Mouse (Mus musculus): Measurements from ENCODE around the gene Heg1. TPM values are rescaled to one million over a fixed set of nuclear protein-coding genes. Genes with fewer than 3 reads are reported as not detected.

Gene Heg1
- polyA plus RNA-seq, 1 experiment = 28.4 TPM

DNA sequence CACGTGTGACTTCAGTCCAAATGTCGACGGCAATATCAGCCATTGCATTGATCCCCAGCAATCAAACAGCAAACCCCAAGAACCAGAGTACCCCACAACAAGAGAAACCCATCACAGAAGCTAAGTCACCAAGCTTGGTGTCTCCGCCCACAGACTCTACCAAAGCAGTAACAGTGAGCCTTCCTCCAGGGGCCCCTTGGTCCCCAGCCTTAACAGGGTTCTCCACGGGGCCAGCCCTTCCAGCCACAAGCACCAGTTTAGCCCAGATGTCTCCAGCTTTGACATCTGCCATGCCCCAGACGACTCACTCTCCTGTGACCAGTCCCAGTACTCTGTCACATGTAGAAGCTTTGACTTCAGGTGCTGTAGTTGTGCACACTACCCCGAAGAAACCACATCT lies 42.7 kb downstream of the Heg1 start:
- 90% methylated on average over 7 of the region's 7 CpGs for WGBS
- no peaks in the 10 kb centered on the region for H3K36me3 ChIP-seq (ENCODE audit: control insufficient read depth, insufficient read depth, low read length)

DNA sequence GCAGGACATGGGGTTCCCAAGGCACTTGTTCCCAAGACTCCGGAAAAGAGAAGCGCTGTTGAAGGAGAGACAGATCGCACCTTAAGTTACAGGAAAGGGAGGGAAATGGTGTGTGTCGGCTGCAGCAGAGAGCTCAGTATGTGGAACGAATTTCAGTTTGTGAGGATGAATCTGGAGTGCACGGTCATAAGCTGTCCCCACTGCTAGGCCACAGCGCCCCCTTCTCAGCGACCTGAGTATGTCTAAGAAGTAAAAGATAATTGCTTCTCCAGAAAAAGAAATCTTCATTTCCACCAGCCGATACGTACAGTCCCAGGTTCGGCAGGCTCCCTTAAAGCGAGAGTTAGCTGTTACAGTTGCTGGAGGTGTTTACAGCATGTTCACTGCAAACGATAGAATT lies 44.3 kb downstream of the Heg1 start:
- TF ChIP-seq POLR2A (IDR thresholded peaks at IDR 0.05; ENCODE audit: low read depth, low read length) = no peak
- 0 out of 2 replicates have a peak, but pooled peaks have one; percentile 19 for TF ChIP-seq CTCF (conservative IDR thresholded peaks at IDR 0.05; ENCODE audit: insufficient read depth, insufficient read length, low read depth, low read length)
- Histone ChIP-seq H3K27me3 (replicated peaks; ENCODE audit: control insufficient read depth, insufficient read depth, low read length) (no peaks in the 10 kb centered on the region), H3K27ac (ENCODE audit: insufficient read depth, low read depth, low read length) (no peak overlapping the region), H3K4me3 (ENCODE audit: insufficient read depth, low read depth, low read length) (no peak overlapping the region), H3K36me3 (ENCODE audit: control insufficient read depth, insufficient read depth, low read length) (no peaks in the 10 kb centered on the region), H3K4me1 (ENCODE audit: control insufficient read depth, insufficient read depth, low read length) (no peaks in the 10 kb centered on the region)
- no peak for DNase-seq
- 50% methylated on average over 13 of the region's 13 CpGs for WGBS

More for the DNA sequence above, 42.7 kb downstream of the Heg1 start:
- H3K27ac ChIP-seq (ENCODE audit: insufficient read depth, low read depth, low read length) = no peak overlapping the region
- H3K4me1 ChIP-seq (ENCODE audit: control insufficient read depth, insufficient read depth, low read length) = no peaks in the 10 kb centered on the region
- DNase-seq = no peak
- no peaks in the 10 kb centered on the region for H3K27me3 ChIP-seq (replicated peaks; ENCODE audit: control insufficient read depth, insufficient read depth, low read length)
- no peak for TF ChIP-seq CTCF (conservative IDR thresholded peaks at IDR 0.05; ENCODE audit: insufficient read depth, insufficient read length, low read depth, low read length)
- TF ChIP-seq POLR2A (IDR thresholded peaks at IDR 0.05; ENCODE audit: low read depth, low read length) = no peak
- H3K4me3 ChIP-seq (ENCODE audit: insufficient read depth, low read depth, low read length) = no peak overlapping the region

DNA sequence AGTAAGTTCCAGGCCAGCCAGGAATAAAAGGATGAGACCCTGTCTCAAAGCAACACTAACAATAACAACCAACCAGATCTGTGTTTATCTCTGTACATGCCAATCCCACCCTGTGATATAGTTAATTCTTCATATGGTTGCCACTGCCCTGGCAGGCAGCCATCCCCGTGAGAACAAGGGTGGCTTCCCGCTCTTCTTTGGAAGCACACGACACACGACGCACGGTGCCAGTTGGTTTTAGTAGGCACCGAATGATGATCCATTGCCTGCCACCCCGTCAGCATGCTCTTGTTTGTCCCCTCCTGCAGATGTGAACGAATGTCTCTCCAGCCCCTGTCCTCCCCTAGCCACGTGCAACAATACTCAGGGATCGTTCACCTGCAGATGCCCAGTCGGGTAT lies 47.1 kb downstream of the Heg1 start:
- TF ChIP-seq POLR2A (IDR thresholded peaks at IDR 0.05; ENCODE audit: low read depth, low read length) = no peak
- TF ChIP-seq CTCF (conservative IDR thresholded peaks at IDR 0.05; ENCODE audit: insufficient read depth, insufficient read length, low read depth, low read length) = no peak
- 88% methylated on average over 12 of the region's 12 CpGs for WGBS
- DNase-seq = no peak
- no peaks in the 10 kb centered on the region for H3K4me1 ChIP-seq (ENCODE audit: control insufficient read depth, insufficient read depth, low read length)
- no peak overlapping the region for H3K27ac ChIP-seq (ENCODE audit: insufficient read depth, low read depth, low read length)
- H3K36me3 ChIP-seq (ENCODE audit: control insufficient read depth, insufficient read depth, low read length) = no peaks in the 10 kb centered on the region
- no peak overlapping the region for H3K4me3 ChIP-seq (ENCODE audit: insufficient read depth, low read depth, low read length)
- no peaks in the 10 kb centered on the region for H3K27me3 ChIP-seq (replicated peaks; ENCODE audit: control insufficient read depth, insufficient read depth, low read length)

DNA sequence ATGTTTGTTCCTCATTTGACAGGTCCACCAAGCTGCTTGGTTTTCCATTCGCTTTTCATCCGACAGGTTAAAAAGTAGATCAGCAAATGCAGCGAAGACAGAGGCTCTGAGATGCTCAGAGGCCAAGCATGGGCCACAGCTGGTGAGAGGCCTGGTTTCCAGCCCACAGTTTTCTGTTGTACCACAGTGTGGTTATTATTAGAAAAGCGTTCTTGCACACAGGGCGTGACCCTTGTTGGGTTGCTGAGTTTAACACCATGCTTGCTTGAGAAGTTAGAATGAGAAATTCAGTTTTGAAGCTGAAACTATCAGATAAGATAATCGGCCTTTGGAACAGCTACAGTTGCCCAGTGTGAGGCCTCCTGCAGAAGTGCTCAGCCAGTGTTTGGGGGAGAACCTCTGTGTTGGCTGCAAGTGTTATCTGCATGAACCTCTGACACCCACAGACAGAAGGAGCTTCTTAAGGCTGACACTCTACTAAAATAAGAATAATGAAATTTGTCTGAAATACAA lies 48.1 kb downstream of the Heg1 start:
- H3K4me3 ChIP-seq (ENCODE audit: insufficient read depth, low read depth, low read length) = no peak overlapping the region
- no peaks in the 10 kb centered on the region for H3K36me3 ChIP-seq (ENCODE audit: control insufficient read depth, insufficient read depth, low read length)
- 79% methylated on average over 6 of the region's 6 CpGs for WGBS
- TF ChIP-seq POLR2A (IDR thresholded peaks at IDR 0.05; ENCODE audit: low read depth, low read length) (no peak), CTCF (conservative IDR thresholded peaks at IDR 0.05; ENCODE audit: insufficient read depth, insufficient read length, low read depth, low read length) (no peak)
- no peaks in the 10 kb centered on the region for H3K4me1 ChIP-seq (ENCODE audit: control insufficient read depth, insufficient read depth, low read length)
- H3K27ac ChIP-seq (ENCODE audit: insufficient read depth, low read depth, low read length) = no peak overlapping the region
- no peak for DNase-seq
- no peaks in the 10 kb centered on the region for H3K27me3 ChIP-seq (replicated peaks; ENCODE audit: control insufficient read depth, insufficient read depth, low read length)

DNA sequence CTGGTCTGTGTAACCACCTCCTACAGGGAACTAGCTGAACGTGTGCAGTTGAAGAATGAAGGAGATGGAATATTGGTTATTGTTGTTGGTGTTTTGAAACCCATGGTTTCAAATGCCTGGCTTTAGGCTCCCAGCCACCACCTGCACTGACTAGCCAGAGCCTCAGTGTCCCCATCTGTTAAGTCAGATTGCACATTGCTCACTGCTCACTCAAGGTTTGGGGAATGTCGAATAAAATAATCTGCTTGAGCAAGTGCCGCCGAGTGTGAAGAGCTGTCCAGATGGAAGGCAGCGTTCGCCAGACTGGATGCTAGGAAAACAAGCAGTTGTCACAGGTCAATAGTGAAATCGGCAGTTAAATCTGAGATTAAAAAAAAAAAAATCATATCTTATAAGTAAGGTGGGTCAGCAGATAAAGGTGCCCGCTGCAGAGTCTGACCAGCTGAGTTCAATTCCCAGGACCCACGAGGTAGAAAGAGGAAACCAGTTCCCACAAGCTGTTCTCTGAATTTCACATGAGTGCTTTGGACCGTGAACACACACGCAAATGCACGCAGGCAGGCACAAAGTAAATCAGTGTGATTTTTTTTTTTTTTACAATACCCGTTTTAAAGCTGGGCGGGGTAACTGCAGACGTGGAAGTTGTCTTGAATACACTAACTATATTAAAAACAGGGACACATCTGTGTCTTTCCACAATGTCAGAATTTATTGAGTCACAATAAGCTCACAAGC lies 48.8 kb downstream of the Heg1 start:
- 46% methylated on average over 15 of the region's 15 CpGs for WGBS
- no peaks in the 10 kb centered on the region for H3K4me1 ChIP-seq (ENCODE audit: control insufficient read depth, insufficient read depth, low read length)
- H3K27ac ChIP-seq (ENCODE audit: insufficient read depth, low read depth, low read length) = no peak overlapping the region
- TF ChIP-seq CTCF (conservative IDR thresholded peaks at IDR 0.05; ENCODE audit: insufficient read depth, insufficient read length, low read depth, low read length) = no peak
- no peak for TF ChIP-seq POLR2A (IDR thresholded peaks at IDR 0.05; ENCODE audit: low read depth, low read length)
- H3K36me3 ChIP-seq (ENCODE audit: control insufficient read depth, insufficient read depth, low read length) = no peaks in the 10 kb centered on the region
- DNase-seq = no peak
- H3K4me3 ChIP-seq (ENCODE audit: insufficient read depth, low read depth, low read length) = no peak overlapping the region
- H3K27me3 ChIP-seq (replicated peaks; ENCODE audit: control insufficient read depth, insufficient read depth, low read length) = no peaks in the 10 kb centered on the region

DNA sequence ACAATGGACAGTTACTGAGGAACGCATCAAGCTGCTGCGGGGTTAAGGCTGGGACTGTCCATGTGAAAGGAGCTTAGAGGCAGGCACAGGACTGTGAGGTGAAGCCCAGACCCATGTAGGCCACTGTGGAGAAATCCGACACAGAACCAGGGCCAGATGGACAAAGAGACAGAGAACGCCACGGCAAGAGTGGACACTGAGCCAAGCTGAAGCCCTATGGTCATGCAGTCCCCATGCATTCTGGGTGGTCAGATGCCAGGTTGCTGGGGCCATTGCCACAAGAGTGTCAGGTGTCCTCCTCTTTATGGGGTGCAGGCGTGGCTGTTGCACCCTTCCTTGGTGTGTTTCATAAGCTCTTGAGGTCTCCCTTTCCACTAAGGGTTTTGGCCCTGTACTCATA lies 49.7 kb downstream of the Heg1 start:
- TF ChIP-seq CTCF (conservative IDR thresholded peaks at IDR 0.05; ENCODE audit: insufficient read depth, insufficient read length, low read depth, low read length) = no peak
- no peak for TF ChIP-seq POLR2A (IDR thresholded peaks at IDR 0.05; ENCODE audit: low read depth, low read length)
- H3K4me1 ChIP-seq (ENCODE audit: control insufficient read depth, insufficient read depth, low read length) = no peaks in the 10 kb centered on the region; the same call in 1 of the 2 replicates
- no peak overlapping the region for H3K27ac ChIP-seq (ENCODE audit: insufficient read depth, low read depth, low read length)
- no peaks in the 10 kb centered on the region for H3K36me3 ChIP-seq (ENCODE audit: control insufficient read depth, insufficient read depth, low read length)
- no peak overlapping the region for H3K4me3 ChIP-seq (ENCODE audit: insufficient read depth, low read depth, low read length)
- WGBS = 93% methylated on average over 6 of the region's 6 CpGs
- DNase-seq = no peak
- H3K27me3 ChIP-seq (replicated peaks; ENCODE audit: control insufficient read depth, insufficient read depth, low read length) = no peaks in the 10 kb centered on the region

DNA sequence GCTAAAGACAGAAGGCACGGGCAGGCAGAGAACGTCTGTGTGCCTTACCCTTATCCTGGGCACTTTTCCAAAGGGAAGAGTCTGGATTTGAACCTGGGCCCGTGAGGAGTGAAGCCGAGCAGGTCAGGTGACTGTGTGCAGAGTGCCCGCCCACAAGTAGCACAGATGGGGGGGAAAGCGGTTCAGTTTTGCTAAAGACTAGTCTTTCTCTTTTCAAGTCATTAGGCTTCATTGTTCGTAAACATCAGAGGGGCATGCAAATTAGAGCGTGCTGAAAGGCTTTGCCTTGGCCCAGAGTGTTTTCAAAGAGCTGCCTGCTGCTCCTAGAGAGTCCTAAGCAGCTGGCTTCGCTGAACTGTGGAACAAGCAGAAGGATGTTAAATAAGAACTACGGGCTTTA lies 50.4 kb downstream of the Heg1 start:
- Histone ChIP-seq H3K27ac (ENCODE audit: insufficient read depth, low read depth, low read length) (no peak overlapping the region), H3K4me1 (ENCODE audit: control insufficient read depth, insufficient read depth, low read length) (no peaks in the 10 kb centered on the region; the same call in 1 of the 2 replicates), H3K36me3 (ENCODE audit: control insufficient read depth, insufficient read depth, low read length) (no peaks in the 10 kb centered on the region), H3K4me3 (ENCODE audit: insufficient read depth, low read depth, low read length) (no peak overlapping the region), H3K27me3 (replicated peaks; ENCODE audit: control insufficient read depth, insufficient read depth, low read length) (no peaks in the 10 kb centered on the region)
- 64% methylated on average over 10 of the region's 10 CpGs for WGBS
- TF ChIP-seq POLR2A (IDR thresholded peaks at IDR 0.05; ENCODE audit: low read depth, low read length) = no peak
- TF ChIP-seq CTCF (conservative IDR thresholded peaks at IDR 0.05; ENCODE audit: insufficient read depth, insufficient read length, low read depth, low read length) = no peak
- no peak for DNase-seq
